Mouse (Mus musculus) heart, adult 9 months (tissue): Measurements from ENCODE around the gene Rpp21.

Experiments used
- DNase-seq, 2 experiments: peaks; one replicate each; pipeline ENCODE4 v3.0.0; 2022; ENCODE audit warnings: low spot score in 2 of 2

Rpp21 gene

GRCm38 (mm10) chr17:36257969-36258368 is at the start of gene Rpp21:
Rpp21 (minus strand) TSS chr17:36258069.
- no peak for DNase-seq

- no peak for DNase-seq
Observed at GRCm38 (mm10) chr17:36286390-36286789, 28.5 kb upstream of the Rpp21 start, which contains the start of gene H2-M10.2. H2-M10.2 (minus strand) TSS chr17:36286490.

GRCm38 (mm10) chr17:36281521-36282245 is 23.8 kb upstream of the Rpp21 start:
- DNase-seq, result no peak

- no peak for DNase-seq
Observed at GRCm38 (mm10) chr17:36274776-36275175, 16.9 kb upstream of the Rpp21 start.

GRCm38 (mm10) chr17:36273796-36274195 is 15.9 kb upstream of the Rpp21 start:
- DNase-seq, result no peak

GRCm38 (mm10) chr17:36272643-36273366 is 14.9 kb upstream of the Rpp21 start:
- no peak for DNase-seq

GRCm38 (mm10) chr17:36271586-36272256 is 13.9 kb upstream of the Rpp21 start, which contains the start of gene Trim39:
Trim39 (minus strand) TSS chr17:36272247.
- DNase-seq, result peak; percentile 90 to 91

- peak; percentile 91 to 92 for DNase-seq
Observed at GRCm38 (mm10) chr17:36270956-36271585, 13.2 kb upstream of the Rpp21 start.

- DNase-seq, result no peak
Observed at GRCm38 (mm10) chr17:36265834-36266233, 8.0 kb upstream of the Rpp21 start.

GRCm38 (mm10) chr17:36264273-36264925 is 6.5 kb upstream of the Rpp21 start:
- no peak for DNase-seq

GRCm38 (mm10) chr17:36261511-36262166 is 3.8 kb upstream of the Rpp21 start:
- DNase-seq, result no peak

GRCm38 (mm10) chr17:36257241-36257947 is 475 bp downstream of the Rpp21 start:
- peak; percentile 81 to 82 for DNase-seq

GRCm38 (mm10) chr17:36253087-36253600 is 4.7 kb downstream of the Rpp21 start:
- DNase-seq, result no peak

GRCm38 (mm10) chr17:36252250-36252876 is 5.5 kb downstream of the Rpp21 start:
- DNase-seq, result no peak

- DNase-seq, result no peak
Observed at GRCm38 (mm10) chr17:36248886-36249285, 9.0 kb downstream of the Rpp21 start.

GRCm38 (mm10) chr17:36245741-36246140 is 12.1 kb downstream of the Rpp21 start:
- DNase-seq, result no peak

GRCm38 (mm10) chr17:36244031-36244430 is 13.8 kb downstream of the Rpp21 start:
- DNase-seq, result no peak

- DNase-seq, result no peak
Observed at GRCm38 (mm10) chr17:36240637-36241213, 17.1 kb downstream of the Rpp21 start.

GRCm38 (mm10) chr17:36237321-36237921 is 20.4 kb downstream of the Rpp21 start:
- DNase-seq, result no peak
